Mouse (Mus musculus): Measurements from ENCODE around the gene Mink1.

GRCm38 (mm10) chr11:70528610-70529009 is 34.1 kb upstream of the Mink1 start:
- TF ChIP-seq CTCF (IDR thresholded peaks at IDR 0.05; ENCODE audit: borderline replicate concordance, insufficient read depth, low read depth, low read length) (no peak), POLR2A (IDR thresholded peaks at IDR 0.05; ENCODE audit: borderline replicate concordance, insufficient read depth, low read length) (no peak)
